Mouse (Mus musculus) CD4-positive, CD25-positive, alpha-beta regulatory T cell, adult 2 months (primary cell): ENCODE results near the gene Aspa.
"Not testable (repeated sequence)": the region's sequence is repeated elsewhere in the genome, so short reads cannot be mapped to it uniquely, and the experiment has no call there.

Source experiments
- DNase-seq: peaks from one replicate; pipeline ENCODE4 v3.0.0-alpha.2; 2012; ENCODE audit warnings: low read depth, low spot score

The Aspa gene

GRCm38 (mm10) chr11:73329442-73329841 lies at the start of gene Aspa, which contains the start of the genes Gm49340 and Spata22:
Gene Aspa, minus strand, starts transcription at chr11:73329596.
Gene Gm49340, plus strand, starts transcription at chr11:73329741.
Gene Spata22, plus strand, starts transcription at chr11:73329741.
- DNase-seq, result no peak

- DNase-seq, result no peak
These were observed 41.5 kb upstream of the Aspa start, which contains the start of gene Olfr376 for GRCm38 (mm10) chr11:73370946-73371345. Gene Olfr376, plus strand, starts transcription at chr11:73371246.

GRCm38 (mm10) chr11:73350483-73350882 lies 21.1 kb upstream of the Aspa start, which contains the start of gene Olfr20:
Gene Olfr20, plus strand, starts transcription at chr11:73350783.
- DNase-seq, result no peak

GRCm38 (mm10) chr11:73336919-73337318 lies 7.5 kb upstream of the Aspa start:
- DNase-seq, result no peak

- no peak for DNase-seq
These were observed 4.0 kb upstream of the Aspa start for GRCm38 (mm10) chr11:73333357-73333756.

GRCm38 (mm10) chr11:73327361-73327760 lies 2.0 kb downstream of the Aspa start:
- DNase-seq, result no peak

- no peak for DNase-seq
These were observed 2.9 kb downstream of the Aspa start for GRCm38 (mm10) chr11:73326485-73326886.

- no peak for DNase-seq
These were observed 5.2 kb downstream of the Aspa start for GRCm38 (mm10) chr11:73323906-73324830.

GRCm38 (mm10) chr11:73321064-73321463 lies 8.3 kb downstream of the Aspa start:
- not testable (repeated sequence) for DNase-seq

GRCm38 (mm10) chr11:73318581-73318980 lies 10.8 kb downstream of the Aspa start:
- not testable (repeated sequence) for DNase-seq

GRCm38 (mm10) chr11:73315961-73316360 lies 13.4 kb downstream of the Aspa start:
- DNase-seq, result no peak

- DNase-seq, result no peak
These were observed 26.3 kb downstream of the Aspa start for GRCm38 (mm10) chr11:73303123-73303522.

- no peak for DNase-seq
These were observed 39.8 kb downstream of the Aspa start for GRCm38 (mm10) chr11:73289621-73290020.

- DNase-seq, result no peak
These were observed 45.0 kb downstream of the Aspa start for GRCm38 (mm10) chr11:73284351-73284750.

- DNase-seq, result no peak
These were observed 45.5 kb downstream of the Aspa start for GRCm38 (mm10) chr11:73283926-73284325.

GRCm38 (mm10) chr11:73283369-73283768 lies 46.0 kb downstream of the Aspa start:
- DNase-seq, result no peak

GRCm38 (mm10) chr11:73281528-73282027 lies 47.8 kb downstream of the Aspa start:
- DNase-seq, result peak; percentile 76

- peak; percentile 31 for DNase-seq
These were observed 48.7 kb downstream of the Aspa start for GRCm38 (mm10) chr11:73280710-73281109.

GRCm38 (mm10) chr11:73274821-73275220 lies 54.6 kb downstream of the Aspa start:
- no peak for DNase-seq

GRCm38 (mm10) chr11:73267267-73267666 lies 62.1 kb downstream of the Aspa start, which contains the start of gene Trpv3:
Gene Trpv3, plus strand, starts transcription at chr11:73267388.
- DNase-seq, result peak; percentile 24

GRCm38 (mm10) chr11:73261385-73261784 lies 68.0 kb downstream of the Aspa start:
- no peak for DNase-seq

- DNase-seq, result no peak
These were observed 68.9 kb downstream of the Aspa start for GRCm38 (mm10) chr11:73260457-73260856.

GRCm38 (mm10) chr11:73258664-73259063 lies 70.7 kb downstream of the Aspa start:
- no peak for DNase-seq
